Mouse (Mus musculus) ovary, postnatal 36 days (tissue): ENCODE results near the gene Mpz.
"Not testable (repeated sequence)": the region's sequence is repeated elsewhere in the genome, so short reads cannot be mapped to it uniquely, and the experiment has no call there.

Experiments used
- DNase-seq: peaks from one replicate; pipeline ENCODE4 v3.0.0; 2022; ENCODE audit warnings: low spot score, mixed read lengths

The Mpz gene

GRCm38 (mm10) chr1:171129251-171129650 lies 21.3 kb upstream of the Mpz start:
- DNase-seq: peak; percentile 10

GRCm38 (mm10) chr1:171130971-171131370 lies 19.5 kb upstream of the Mpz start:
- no peak for DNase-seq

DNA sequence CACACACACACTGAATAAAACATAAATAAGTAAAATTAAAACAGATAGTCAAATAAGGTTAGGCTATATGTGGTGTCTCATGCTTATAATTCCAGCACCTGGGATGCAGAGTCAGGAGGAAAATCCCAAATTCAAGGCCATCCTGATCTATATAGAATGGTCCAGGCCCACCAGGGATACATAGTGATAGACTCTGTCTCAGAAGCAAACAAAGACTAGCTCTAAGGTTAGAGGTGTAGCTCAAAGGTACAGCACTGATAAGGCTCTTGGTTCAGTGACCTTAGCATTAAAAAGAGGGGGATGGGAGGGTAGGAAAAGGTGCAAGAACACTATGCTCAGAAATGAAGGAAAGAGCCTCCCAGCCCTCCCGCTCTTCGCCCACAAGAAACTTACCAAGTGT lies 14.9 kb upstream of the Mpz start:
- DNase-seq: no peak

- not testable (repeated sequence) for DNase-seq
These were observed 12.9 kb upstream of the Mpz start for GRCm38 (mm10) chr1:171137486-171138155.

- not testable (repeated sequence) for DNase-seq
These were observed 7.5 kb upstream of the Mpz start for GRCm38 (mm10) chr1:171142981-171143380.

GRCm38 (mm10) chr1:171150838-171151391 lies 404 bp downstream of the Mpz start:
- peak; percentile 22 for DNase-seq

GRCm38 (mm10) chr1:171151966-171152365 lies 1.5 kb downstream of the Mpz start:
- no peak for DNase-seq

GRCm38 (mm10) chr1:171156644-171157043 lies 6.1 kb downstream of the Mpz start:
- DNase-seq: no peak

- no peak for DNase-seq
These were observed 7.5 kb downstream of the Mpz start for GRCm38 (mm10) chr1:171157965-171158364.

DNA sequence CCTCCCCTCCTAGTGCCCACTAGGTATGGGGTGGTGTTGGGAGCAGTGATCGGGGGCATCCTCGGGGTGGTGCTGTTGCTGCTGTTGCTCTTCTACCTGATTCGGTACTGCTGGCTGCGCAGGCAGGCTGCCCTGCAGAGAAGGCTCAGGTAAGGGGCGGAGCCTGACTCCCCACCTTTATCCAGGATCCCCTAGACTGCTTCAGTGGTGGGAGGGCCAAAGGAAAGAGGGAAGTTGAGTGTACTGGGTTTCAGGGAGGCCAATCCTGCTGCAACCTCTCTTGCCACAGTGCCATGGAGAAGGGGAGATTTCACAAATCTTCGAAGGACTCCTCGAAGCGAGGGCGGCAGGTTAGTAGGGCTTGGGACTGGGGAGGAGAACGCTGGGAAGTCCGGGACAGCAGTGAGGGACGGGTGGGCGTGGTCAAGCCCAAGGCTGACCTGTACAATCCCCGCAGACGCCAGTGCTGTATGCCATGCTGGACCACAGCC lies 9.0 kb downstream of the Mpz start:
- DNase-seq: peak; percentile 41

DNA sequence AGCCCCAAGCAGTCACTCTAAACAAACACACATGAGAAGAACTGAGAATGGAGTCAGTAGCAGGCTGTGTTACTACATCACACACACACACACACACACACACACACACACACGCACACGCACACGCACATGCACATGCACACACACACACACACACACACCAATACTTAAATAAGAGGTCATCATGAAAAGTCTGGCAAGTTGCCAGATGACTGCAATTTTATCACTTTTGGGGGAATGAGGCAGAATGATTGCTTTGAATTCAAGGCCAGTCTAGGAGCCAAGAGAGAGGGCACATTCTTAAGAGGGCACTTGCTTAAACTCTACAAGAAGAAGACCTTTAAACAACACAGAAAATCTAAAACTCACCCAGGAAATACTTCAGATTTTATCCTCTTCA lies 12.0 kb downstream of the Mpz start:
- no peak for DNase-seq

GRCm38 (mm10) chr1:171164258-171164657 lies 13.7 kb downstream of the Mpz start:
- DNase-seq: no peak

GRCm38 (mm10) chr1:171165629-171166345 lies 15.3 kb downstream of the Mpz start:
- no peak for DNase-seq

DNA sequence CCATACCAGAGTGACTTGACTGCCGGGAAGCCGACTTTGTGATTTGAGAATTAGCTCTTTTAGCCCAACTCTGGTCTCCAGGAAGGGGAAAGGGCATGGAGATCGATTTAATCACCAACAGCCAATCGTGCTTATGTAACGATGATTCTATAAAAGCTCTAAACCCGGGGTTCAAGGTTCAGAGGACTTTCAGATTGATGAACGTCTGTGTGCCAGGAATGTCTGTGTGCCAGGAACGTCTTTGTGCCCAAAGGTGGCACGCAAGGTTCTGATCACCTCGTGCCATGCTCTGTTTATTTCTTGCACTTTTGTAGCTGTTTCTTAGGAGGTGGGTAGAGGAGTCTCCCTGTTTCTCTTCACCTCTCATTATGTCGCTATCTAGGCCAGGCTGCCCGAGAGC lies 18.4 kb downstream of the Mpz start:
- no peak for DNase-seq

GRCm38 (mm10) chr1:171169913-171170312 lies 19.4 kb downstream of the Mpz start:
- no peak for DNase-seq

DNA sequence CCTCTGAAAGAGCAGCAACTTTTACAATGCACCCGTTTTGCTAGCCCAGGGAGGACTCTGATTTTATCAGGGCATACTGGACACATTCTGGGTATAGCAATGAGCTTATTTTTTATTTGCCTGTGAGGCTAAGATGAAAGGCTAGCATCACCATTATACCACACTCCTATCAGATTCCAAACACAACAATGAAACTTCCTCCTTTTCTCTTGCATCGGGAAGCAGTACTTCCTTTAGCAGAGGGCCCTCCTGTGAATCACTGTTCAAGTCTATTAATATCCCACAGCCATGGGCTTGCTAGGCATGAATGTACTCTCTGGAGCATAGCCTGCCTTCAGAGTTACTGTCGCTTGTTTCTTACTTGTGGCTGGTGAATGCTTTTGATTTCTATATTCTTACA lies 20.6 kb downstream of the Mpz start:
- DNase-seq: no peak

GRCm38 (mm10) chr1:171172779-171173178 lies 22.3 kb downstream of the Mpz start:
- no peak for DNase-seq

GRCm38 (mm10) chr1:171179487-171180171 lies 29.1 kb downstream of the Mpz start:
- no peak for DNase-seq

DNA sequence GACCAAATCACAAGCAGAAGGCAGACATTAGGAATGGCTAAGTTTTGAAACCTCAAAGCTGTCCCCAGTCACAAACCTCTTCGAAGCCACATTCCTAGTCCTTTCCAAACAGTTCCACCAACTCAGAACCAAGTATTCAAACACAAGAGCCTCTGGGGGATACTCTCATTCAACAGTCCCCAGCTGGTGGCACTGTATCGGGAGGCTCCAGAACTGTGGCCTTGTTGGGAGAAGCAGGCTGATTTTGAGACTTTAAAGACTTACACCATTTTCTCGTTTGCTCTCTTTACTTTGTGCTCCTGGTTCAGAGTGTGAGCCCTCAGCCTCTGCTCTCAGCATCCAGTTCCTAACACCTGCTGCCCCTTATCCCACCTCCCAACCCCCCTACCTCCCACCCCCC lies 32.5 kb downstream of the Mpz start:
- DNase-seq: no peak

DNA sequence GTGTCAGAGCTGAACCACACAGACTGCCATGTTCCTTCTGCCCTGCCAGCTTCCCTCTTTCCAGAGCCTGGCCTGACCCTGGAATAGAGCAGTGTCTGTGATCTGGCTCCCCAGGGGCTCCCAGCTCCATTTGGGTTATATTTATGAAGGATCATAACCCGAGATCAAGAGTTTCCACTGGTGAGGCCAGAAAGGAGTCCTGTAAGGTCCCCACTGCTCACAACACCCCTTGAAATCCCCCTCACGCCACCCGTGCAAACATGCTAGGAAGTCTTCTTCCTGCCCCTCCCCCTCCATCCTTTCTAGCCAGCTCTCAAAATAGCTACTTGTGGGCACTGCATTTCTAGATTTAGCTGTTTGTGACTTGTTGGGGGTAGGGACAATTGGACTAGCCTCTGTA lies 33.1 kb downstream of the Mpz start:
- DNase-seq: no peak

- no peak for DNase-seq
These were observed 33.8 kb downstream of the Mpz start for GRCm38 (mm10) chr1:171184314-171184713.

- no peak for DNase-seq
These were observed 35.1 kb downstream of the Mpz start for GRCm38 (mm10) chr1:171185655-171186054.
